Mouse (Mus musculus): ENCODE results near the gene Notch3. TPM values are rescaled to one million over a fixed set of nuclear protein-coding genes. Genes with fewer than 3 reads are reported as not detected.

Gene Notch3
- polyA plus RNA-seq, 1 experiment from 2014 or later, result 8.6 TPM

GRCm38 (mm10) chr17:32162112-32162850 lies 4.4 kb downstream of the Notch3 start:
- 0 out of 2 replicates have a peak overlapping the region, but pooled peaks have one; percentile 19 for H3K27ac ChIP-seq (ENCODE audit: low read length)
- 4% methylated on average over 57 of the region's 58 CpGs for WGBS
- peak overlapping the region; percentile 59 for H3K4me3 ChIP-seq (ENCODE audit: low read length)
- no peaks in the 10 kb centered on the region for H3K36me3 ChIP-seq (ENCODE audit: control insufficient read depth, insufficient read depth)
- peak overlapping the region; percentile 67 for H3K9ac ChIP-seq (ENCODE audit: low read length)
- H3K4me1 ChIP-seq (ENCODE audit: control insufficient read depth, insufficient read depth, low read length), result peaks cover 14% of the 10 kb centered on the region
- H3K9me3 ChIP-seq (replicated peaks; ENCODE audit: control insufficient read depth, low read length), result no peaks in the 10 kb centered on the region
- ATAC-seq (replicated peaks; ENCODE audit: extremely low read depth, insufficient read depth, low FRiP score), result no peak
- H3K4me2 ChIP-seq (ENCODE audit: low read depth, low read length), result peak overlapping the region; percentile 96
- H3K27me3 ChIP-seq (ENCODE audit: control insufficient read depth, insufficient read depth, low read length), result no peaks in the 10 kb centered on the region; the same call in 1 of the 2 replicates

- Histone ChIP-seq H3K9me3 (replicated peaks; ENCODE audit: control insufficient read depth, low read length) (no peaks in the 10 kb centered on the region), H3K27ac (ENCODE audit: low read length) (no peak overlapping the region), H3K27me3 (ENCODE audit: control insufficient read depth, insufficient read depth, low read length) (no peaks in the 10 kb centered on the region; the same call in 1 of the 2 replicates), H3K4me1 (ENCODE audit: control insufficient read depth, insufficient read depth, low read length) (peaks cover 12% of the 10 kb centered on the region), H3K36me3 (ENCODE audit: control insufficient read depth, insufficient read depth) (no peaks in the 10 kb centered on the region), H3K4me3 (ENCODE audit: low read length) (no peak overlapping the region), H3K9ac (ENCODE audit: low read length) (no peak overlapping the region), H3K4me2 (ENCODE audit: low read depth, low read length) (no peak overlapping the region)
- WGBS, result 63% methylated on average over 4 of the region's 4 CpGs
- ATAC-seq (replicated peaks; ENCODE audit: extremely low read depth, insufficient read depth, low FRiP score), result no peak
Measured at GRCm38 (mm10) chr17:32160882-32161281, 5.8 kb downstream of the Notch3 start.

GRCm38 (mm10) chr17:32158841-32159240 lies 7.8 kb downstream of the Notch3 start:
- ATAC-seq (replicated peaks; ENCODE audit: extremely low read depth, insufficient read depth, low FRiP score), result no peak
- no peaks in the 10 kb centered on the region for H3K9me3 ChIP-seq (replicated peaks; ENCODE audit: control insufficient read depth, low read length)
- H3K9ac ChIP-seq (ENCODE audit: low read length), result no peak overlapping the region
- 83% methylated on average over 13 of the region's 13 CpGs for WGBS
- H3K27me3 ChIP-seq (ENCODE audit: control insufficient read depth, insufficient read depth, low read length), result no peaks in the 10 kb centered on the region; the same call in 1 of the 2 replicates
- H3K4me2 ChIP-seq (ENCODE audit: low read depth, low read length), result no peak overlapping the region
- no peak overlapping the region for H3K4me3 ChIP-seq (ENCODE audit: low read length)
- H3K4me1 ChIP-seq (ENCODE audit: control insufficient read depth, insufficient read depth, low read length), result peaks cover 6% of the 10 kb centered on the region; the same call in 1 of the 2 replicates
- no peak overlapping the region for H3K27ac ChIP-seq (ENCODE audit: low read length)
- H3K36me3 ChIP-seq (ENCODE audit: control insufficient read depth, insufficient read depth), result no peaks in the 10 kb centered on the region

GRCm38 (mm10) chr17:32146718-32147117 lies 19.9 kb downstream of the Notch3 start:
- 93% methylated on average over 8 of the region's 8 CpGs for WGBS
- Histone ChIP-seq H3K9me3 (replicated peaks; ENCODE audit: control insufficient read depth, low read length) (no peaks in the 10 kb centered on the region), H3K27me3 (ENCODE audit: control insufficient read depth, insufficient read depth, low read length) (no peaks in the 10 kb centered on the region), H3K27ac (ENCODE audit: low read length) (no peak overlapping the region), H3K4me2 (ENCODE audit: low read depth, low read length) (no peak overlapping the region), H3K36me3 (ENCODE audit: control insufficient read depth, insufficient read depth) (0 out of 2 replicates have a peak, but pooled peaks cover 3% of the 10 kb centered on the region), H3K4me3 (ENCODE audit: low read length) (no peak overlapping the region), H3K9ac (ENCODE audit: low read length) (no peak overlapping the region), H3K4me1 (ENCODE audit: control insufficient read depth, insufficient read depth, low read length) (no peaks in the 10 kb centered on the region)
- no peak for ATAC-seq (replicated peaks; ENCODE audit: extremely low read depth, insufficient read depth, low FRiP score)

GRCm38 (mm10) chr17:32142907-32143854 lies 23.5 kb downstream of the Notch3 start:
- Histone ChIP-seq H3K4me3 (ENCODE audit: low read length) (peak overlapping the region; percentile 42), H3K27ac (ENCODE audit: low read length) (no peak overlapping the region), H3K27me3 (ENCODE audit: control insufficient read depth, insufficient read depth, low read length) (no peaks in the 10 kb centered on the region), H3K9me3 (replicated peaks; ENCODE audit: control insufficient read depth, low read length) (no peaks in the 10 kb centered on the region), H3K4me2 (ENCODE audit: low read depth, low read length) (peak overlapping the region; percentile 69), H3K36me3 (ENCODE audit: control insufficient read depth, insufficient read depth) (peaks cover 5% of the 10 kb centered on the region; the same call in 1 of the 2 replicates), H3K9ac (ENCODE audit: low read length) (peak overlapping the region; percentile 66), H3K4me1 (ENCODE audit: control insufficient read depth, insufficient read depth, low read length) (no peaks in the 10 kb centered on the region)
- peak; percentile 63 for ATAC-seq (replicated peaks; ENCODE audit: extremely low read depth, insufficient read depth, low FRiP score)
- 26% methylated on average over 39 of the region's 39 CpGs for WGBS

GRCm38 (mm10) chr17:32142234-32142633 lies 24.4 kb downstream of the Notch3 start:
- Histone ChIP-seq H3K4me1 (ENCODE audit: control insufficient read depth, insufficient read depth, low read length) (no peaks in the 10 kb centered on the region), H3K9ac (ENCODE audit: low read length) (no peak overlapping the region), H3K36me3 (ENCODE audit: control insufficient read depth, insufficient read depth) (peaks cover 5% of the 10 kb centered on the region; the same call in 1 of the 2 replicates), H3K4me3 (ENCODE audit: low read length) (no peak overlapping the region), H3K27me3 (ENCODE audit: control insufficient read depth, insufficient read depth, low read length) (no peaks in the 10 kb centered on the region), H3K9me3 (replicated peaks; ENCODE audit: control insufficient read depth, low read length) (no peaks in the 10 kb centered on the region), H3K27ac (ENCODE audit: low read length) (no peak overlapping the region), H3K4me2 (ENCODE audit: low read depth, low read length) (no peak overlapping the region)
- no peak for ATAC-seq (replicated peaks; ENCODE audit: extremely low read depth, insufficient read depth, low FRiP score)
- WGBS, result 95% methylated on average over 1 of the region's 1 CpGs

GRCm38 (mm10) chr17:32133375-32133774 lies 33.3 kb downstream of the Notch3 start:
- Histone ChIP-seq H3K27me3 (ENCODE audit: control insufficient read depth, insufficient read depth, low read length) (no peaks in the 10 kb centered on the region), H3K36me3 (ENCODE audit: control insufficient read depth, insufficient read depth) (peaks cover 5% of the 10 kb centered on the region), H3K4me2 (ENCODE audit: low read depth, low read length) (no peak overlapping the region), H3K4me3 (ENCODE audit: low read length) (no peak overlapping the region), H3K4me1 (ENCODE audit: control insufficient read depth, insufficient read depth, low read length) (no peaks in the 10 kb centered on the region), H3K9me3 (replicated peaks; ENCODE audit: control insufficient read depth, low read length) (no peaks in the 10 kb centered on the region), H3K9ac (ENCODE audit: low read length) (no peak overlapping the region), H3K27ac (ENCODE audit: low read length) (no peak overlapping the region)
- WGBS, result 91% methylated on average over 16 of the region's 16 CpGs
- no peak for ATAC-seq (replicated peaks; ENCODE audit: extremely low read depth, insufficient read depth, low FRiP score)

GRCm38 (mm10) chr17:32132087-32132486 lies 34.6 kb downstream of the Notch3 start:
- H3K36me3 ChIP-seq (ENCODE audit: control insufficient read depth, insufficient read depth), result peaks cover 5% of the 10 kb centered on the region; the same call in 1 of the 2 replicates
- H3K4me3 ChIP-seq (ENCODE audit: low read length), result no peak overlapping the region
- no peak overlapping the region for H3K9ac ChIP-seq (ENCODE audit: low read length)
- 93% methylated on average over 11 of the region's 11 CpGs for WGBS
- H3K27ac ChIP-seq (ENCODE audit: low read length), result no peak overlapping the region
- H3K27me3 ChIP-seq (ENCODE audit: control insufficient read depth, insufficient read depth, low read length), result no peaks in the 10 kb centered on the region
- H3K4me1 ChIP-seq (ENCODE audit: control insufficient read depth, insufficient read depth, low read length), result no peaks in the 10 kb centered on the region
- no peak for ATAC-seq (replicated peaks; ENCODE audit: extremely low read depth, insufficient read depth, low FRiP score)
- H3K9me3 ChIP-seq (replicated peaks; ENCODE audit: control insufficient read depth, low read length), result no peaks in the 10 kb centered on the region
- H3K4me2 ChIP-seq (ENCODE audit: low read depth, low read length), result no peak overlapping the region
